Mouse (Mus musculus): ENCODE results near the gene Grin2b.

DNA sequence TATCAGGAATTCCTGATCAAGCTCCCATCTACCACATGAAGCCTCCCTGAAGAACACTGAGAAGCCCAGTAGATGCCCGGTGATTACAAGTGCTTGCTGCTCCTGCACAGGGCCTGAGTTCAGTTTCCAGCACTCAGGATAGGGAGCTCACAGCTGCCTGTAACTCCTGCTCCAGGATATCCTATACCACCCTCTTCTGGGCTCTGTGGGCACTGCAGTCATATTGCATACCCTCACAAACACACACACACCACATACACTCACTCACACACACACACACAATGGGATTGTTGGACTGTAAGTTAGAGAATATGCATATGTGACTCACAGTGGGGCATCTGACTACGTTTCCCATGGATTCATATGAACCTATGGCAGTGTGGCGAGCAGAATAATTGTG is 55.9 kb downstream of the Grin2b start:
- no peak for TF ChIP-seq CTCF (IDR thresholded peaks at IDR 0.05; ENCODE audit: borderline replicate concordance, insufficient read depth, low read length)
- TF ChIP-seq POLR2A (IDR thresholded peaks at IDR 0.05; ENCODE audit: low read depth, low read length) = no peak
